Mouse (Mus musculus) ovary, adult 18-20 months (tissue): ENCODE data around the gene Zfr.
"Not testable (repeated sequence)": the region's sequence is repeated elsewhere in the genome, so short reads cannot be mapped to it uniquely, and the experiment has no call there.

ENCODE experiments used
- DNase-seq: peaks from one replicate; pipeline ENCODE4 v3.0.0; 2022; ENCODE audit warnings: low spot score, mixed read lengths

Zfr gene

DNA sequence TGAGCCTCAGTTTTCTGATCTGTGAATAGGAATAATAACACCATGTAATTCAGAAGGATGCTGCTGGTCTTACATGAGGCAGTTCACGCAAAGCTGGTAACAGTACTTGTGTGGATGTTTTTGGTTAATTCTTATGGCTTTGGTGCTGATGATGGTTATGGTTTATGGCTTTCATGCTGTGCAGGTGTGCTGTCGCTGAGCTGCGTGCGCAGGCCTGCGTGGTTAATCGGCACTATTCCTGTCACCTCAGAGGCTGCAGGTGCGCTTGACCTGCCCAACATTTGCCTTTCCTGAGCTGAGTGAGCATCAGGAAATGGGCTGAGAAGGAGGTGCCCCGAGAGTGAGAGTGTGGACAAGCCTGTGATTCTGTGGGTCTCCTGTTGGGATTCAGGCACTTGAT is 98.5 kb downstream of the Zfr start:
- DNase-seq: no peak

GRCm38 (mm10) chr15:12216798-12217197 is 99.2 kb downstream of the Zfr start:
- DNase-seq: no peak

DNA sequence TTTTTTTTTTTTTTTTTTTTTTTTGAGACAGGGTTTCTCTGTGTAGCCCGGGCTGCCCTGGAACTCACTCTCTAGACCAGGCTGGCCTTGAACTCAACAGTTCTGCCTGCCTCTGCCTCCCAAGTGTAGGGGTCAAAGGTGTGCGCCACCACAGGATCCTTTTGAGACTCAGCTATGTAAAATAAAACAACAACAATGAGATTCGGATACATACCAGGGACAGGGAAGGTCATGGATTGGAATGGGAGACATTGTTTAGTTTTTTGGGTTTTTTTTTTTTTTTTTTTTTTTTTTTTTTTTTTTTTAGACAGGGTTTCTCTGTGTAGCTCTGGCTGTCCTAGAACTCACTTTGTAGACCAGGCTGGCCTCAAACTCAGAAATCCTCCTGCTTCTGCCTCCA is 99.7 kb downstream of the Zfr start:
- not testable (repeated sequence) for DNase-seq

- DNase-seq: no peak
These were observed 100.2 kb downstream of the Zfr start for GRCm38 (mm10) chr15:12217849-12218248.

DNA sequence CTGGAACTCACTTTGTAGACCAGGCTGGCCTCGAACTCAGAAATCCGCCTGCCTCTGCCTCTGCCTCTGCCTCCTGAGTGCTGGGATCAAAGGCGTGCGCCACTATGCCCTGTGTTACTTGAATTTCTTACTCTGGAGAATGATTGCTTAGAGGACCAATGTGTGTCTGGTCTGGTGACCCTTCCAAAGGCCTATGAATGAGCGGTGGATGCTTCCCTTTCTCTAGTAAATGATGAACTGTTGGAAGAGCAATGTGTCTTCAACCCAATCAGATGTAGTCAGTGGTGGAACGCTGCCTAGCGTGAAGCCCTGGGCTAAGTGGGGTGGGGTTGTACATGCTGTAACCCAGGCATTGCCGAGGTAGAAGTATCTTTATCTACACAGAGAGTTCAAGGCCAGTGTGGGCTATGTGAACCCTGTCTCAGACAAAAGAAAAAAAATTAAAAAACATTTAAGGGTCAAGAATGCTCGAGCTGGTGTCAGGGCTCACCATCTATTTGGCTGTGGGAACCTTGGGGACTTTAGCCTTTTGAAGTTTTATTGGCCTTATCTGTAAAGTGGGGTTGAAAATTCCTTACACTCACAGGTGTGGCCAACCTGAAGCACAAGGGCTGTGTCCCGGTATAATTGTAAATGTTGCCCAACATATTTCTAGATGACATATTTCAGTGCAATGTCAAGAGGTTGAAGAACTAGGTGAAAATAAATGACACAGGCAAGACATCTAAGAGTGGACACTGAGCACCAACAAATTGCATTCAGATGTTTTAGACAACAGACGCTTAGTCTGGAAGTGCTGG is 101.2 kb downstream of the Zfr start:
- DNase-seq: no peak

GRCm38 (mm10) chr15:12221131-12221530 is 103.5 kb downstream of the Zfr start:
- no peak for DNase-seq

GRCm38 (mm10) chr15:12222564-12223302 is 105.1 kb downstream of the Zfr start:
- DNase-seq: no peak

DNA sequence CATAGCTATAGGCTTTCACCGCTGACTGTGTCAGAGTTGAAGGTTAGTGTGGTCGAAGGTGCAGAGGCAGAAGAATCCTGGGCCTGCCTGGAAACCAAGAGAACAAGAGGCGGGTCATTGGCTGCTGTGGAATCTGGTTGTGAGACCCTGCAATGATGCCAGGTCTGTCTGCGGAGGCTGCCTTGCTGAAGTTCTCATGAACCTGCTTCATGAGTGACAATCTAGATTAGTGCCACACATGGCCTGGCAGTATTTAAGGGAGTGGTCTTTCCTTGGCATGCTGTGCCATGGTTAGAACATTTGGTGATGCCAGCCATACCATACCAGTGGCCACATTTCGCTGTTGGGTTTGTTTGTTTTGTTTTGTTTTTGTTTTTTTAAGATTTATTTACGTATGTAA is 105.8 kb downstream of the Zfr start:
- no peak for DNase-seq

DNA sequence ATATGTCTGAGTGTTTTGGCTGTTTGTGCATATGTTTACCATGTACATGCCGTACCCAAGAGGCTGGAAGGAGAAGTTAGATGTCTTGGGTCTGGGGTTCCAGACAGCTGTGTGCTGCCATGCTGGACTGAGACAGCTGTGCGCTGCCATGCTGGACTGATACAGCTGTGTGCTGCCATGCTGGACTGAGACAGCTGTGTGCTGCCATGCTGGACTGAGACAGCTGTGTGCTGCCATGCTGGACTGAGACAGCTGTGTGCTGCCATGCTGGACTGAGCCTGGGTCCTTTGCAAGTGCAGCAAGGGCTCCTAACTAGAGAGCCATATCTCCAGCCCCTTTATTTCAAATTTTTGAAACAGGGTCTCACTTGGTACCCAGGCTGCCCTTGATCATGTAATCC is 106.6 kb downstream of the Zfr start:
- no peak for DNase-seq

DNA sequence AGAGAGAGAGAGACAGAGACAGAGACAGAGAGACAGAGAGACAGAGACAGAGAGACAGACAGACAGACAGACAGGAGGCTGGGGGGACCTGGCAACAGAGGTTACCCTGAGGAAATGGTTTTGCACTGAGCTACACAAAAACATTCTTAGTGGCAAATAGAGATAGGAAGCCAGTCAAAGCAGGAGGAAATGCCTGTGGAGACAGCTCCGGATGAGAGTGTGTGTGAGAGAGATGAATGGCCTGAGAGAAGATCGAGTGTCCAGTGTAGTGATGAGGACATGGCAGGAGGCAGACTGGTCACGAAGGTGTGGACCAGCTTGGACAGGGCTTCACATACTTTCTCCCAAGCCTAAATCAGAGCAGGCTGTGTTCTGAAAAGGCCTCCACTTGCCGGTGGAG is 107.4 kb downstream of the Zfr start:
- no peak for DNase-seq

- DNase-seq: no peak
These were observed 109.3 kb downstream of the Zfr start for GRCm38 (mm10) chr15:12226908-12227307.

- no peak for DNase-seq
These were observed 109.7 kb downstream of the Zfr start for GRCm38 (mm10) chr15:12227355-12227754.

DNA sequence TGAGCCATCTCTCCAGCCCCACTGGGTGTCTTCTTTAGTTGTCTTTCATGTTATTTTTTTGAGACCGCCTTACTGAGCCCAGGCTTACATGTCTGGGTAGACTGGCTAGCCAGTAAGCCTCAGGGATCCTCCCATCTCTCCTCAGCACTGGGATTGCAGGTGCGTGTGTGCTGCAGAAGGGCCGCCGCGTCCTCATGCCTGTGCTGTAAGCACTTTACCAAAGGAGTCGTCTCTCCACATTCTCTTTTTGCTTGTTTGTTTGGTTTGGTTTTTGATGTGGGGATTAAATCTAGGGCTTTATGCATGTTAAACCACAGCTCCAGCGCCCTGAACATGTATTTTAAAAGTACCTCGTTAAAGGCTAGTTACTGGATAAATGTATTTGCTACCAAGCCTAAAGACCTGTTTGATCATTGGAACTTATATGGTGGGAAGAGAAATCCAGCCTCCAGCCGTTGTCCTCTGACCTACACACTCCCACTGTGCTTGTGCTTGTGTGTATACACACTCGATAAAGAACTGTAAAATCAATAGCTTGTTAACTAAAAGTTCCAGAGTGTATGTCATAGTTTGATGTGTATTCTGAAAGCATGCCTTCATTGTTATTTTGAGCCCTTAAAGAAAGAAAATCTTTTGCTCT is 112.1 kb downstream of the Zfr start:
- no peak for DNase-seq

GRCm38 (mm10) chr15:12230243-12230935 is 112.8 kb downstream of the Zfr start:
- no peak for DNase-seq

DNA sequence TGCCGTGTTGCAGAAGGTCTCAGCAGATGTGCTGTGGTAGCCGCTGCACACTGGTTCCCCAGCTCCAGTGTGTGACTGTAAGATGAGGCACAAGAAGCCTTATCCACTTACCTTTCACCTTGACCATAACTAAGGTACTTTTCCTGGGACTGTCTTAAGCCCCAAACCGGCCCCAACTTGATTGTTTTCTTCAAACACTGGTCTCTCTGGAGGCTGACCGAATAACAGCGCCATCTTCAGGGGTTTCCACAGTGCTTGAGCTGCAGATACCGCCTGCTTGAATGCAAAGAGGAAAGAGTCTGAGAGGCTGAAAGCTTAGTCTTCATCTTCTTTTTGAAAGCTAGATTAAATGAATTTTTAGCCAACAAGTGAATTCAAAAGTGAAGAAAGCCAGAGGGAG is 113.8 kb downstream of the Zfr start:
- DNase-seq: no peak

DNA sequence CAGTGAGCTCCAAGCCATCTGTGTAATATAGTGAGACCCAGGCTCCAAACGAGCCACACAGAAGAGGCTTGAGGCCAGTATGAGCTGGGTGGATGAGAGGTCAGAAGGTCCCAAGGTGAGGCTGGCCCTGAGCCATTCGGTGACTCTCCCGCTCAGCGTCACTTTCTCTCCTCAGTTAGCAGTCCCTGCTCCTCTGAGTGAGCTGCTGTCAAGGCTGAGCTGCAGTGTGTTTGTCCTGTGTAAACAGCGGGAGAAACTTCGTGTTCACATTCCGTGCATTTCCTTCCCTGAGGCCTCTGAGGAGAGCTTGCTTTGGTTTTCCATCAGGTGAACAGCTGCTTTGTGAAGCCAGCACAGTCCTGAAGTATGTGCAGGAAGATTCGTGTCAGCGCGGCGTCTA is 114.8 kb downstream of the Zfr start:
- no peak for DNase-seq

GRCm38 (mm10) chr15:12233021-12233420 is 115.4 kb downstream of the Zfr start:
- DNase-seq: no peak
